Mouse (Mus musculus): ENCODE results near the gene Ppp6r3. TPM values are rescaled to one million over a fixed set of nuclear protein-coding genes. Genes with fewer than 3 reads are reported as not detected.

The Ppp6r3 gene
- polyA plus RNA-seq, 1 experiment from 2014 or later, result 54.4 TPM

DNA sequence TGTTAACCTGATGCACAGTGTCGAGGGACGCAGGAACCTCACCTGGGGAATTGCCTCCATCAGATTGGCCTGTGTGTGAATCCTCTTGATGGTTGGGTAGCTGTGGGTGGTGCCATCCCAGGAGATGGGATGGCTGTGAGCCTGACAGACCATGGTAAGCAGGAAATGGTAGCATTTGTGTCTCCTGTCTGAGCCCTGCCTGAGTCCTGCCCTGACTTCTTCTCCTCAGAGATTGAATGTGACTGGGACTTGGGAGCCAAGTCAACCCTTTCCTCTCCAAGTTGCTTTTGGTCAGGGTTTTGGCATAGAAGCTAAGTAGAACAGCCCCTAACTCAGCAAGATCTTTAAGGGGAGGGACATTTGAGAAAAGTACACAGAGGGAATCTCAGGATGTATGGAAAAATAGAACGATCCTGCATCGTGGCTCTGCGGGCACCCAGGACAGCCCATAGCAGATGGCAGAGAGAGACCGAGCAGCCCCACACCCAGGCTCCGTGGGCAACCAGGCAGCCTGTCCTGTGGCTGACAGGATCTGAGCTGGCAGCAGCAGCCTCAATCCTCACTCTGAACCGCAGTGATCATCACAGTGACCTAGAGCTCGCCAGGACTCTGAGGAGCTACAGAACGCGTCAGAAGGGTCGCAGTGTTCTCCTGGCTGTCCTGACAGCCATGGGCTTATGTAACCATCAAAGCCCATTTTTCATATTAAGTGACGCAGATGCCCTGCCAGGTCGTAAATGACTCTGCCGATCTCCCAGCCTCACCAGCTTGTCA, 147.3 kb downstream of the Ppp6r3 start:
- 79% methylated on average over 15 of the region's 15 CpGs for WGBS
- Histone ChIP-seq H3K36me3 (no peaks in the 10 kb centered on the region), H3K27me3 (replicated peaks) (no peaks in the 10 kb centered on the region), H3K4me3 (replicated peaks) (no peak overlapping the region), H3K9me3 (replicated peaks) (no peaks in the 10 kb centered on the region), H3K9ac (replicated peaks) (no peak overlapping the region), H3K4me2 (no peak overlapping the region), H3K27ac (replicated peaks) (no peak overlapping the region), H3K4me1 (no peaks in the 10 kb centered on the region; the same call in 1 of the 2 replicates)
- no peak for ATAC-seq (ENCODE audit: low FRiP score)

DNA sequence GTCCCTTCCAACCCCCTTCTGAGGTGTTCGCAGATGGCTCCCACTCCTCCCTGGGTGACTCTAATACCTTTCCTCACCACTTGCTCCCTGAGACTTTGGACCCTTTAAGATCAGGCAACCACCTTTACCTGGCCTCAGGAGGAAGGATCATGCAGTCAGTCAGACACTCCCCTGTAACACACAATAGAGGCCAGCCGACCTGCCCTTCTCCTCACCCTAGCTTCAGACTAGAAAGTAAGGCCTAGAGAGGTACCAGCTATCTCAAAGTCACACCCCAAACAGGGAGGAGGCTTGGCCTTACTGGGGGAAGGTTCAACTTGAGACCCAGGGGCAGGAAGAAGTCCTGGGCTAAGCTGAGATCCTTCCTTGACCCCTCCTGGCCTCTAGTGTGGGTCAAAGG, 151.3 kb downstream of the Ppp6r3 start:
- H3K4me3 ChIP-seq (replicated peaks), result no peak overlapping the region
- no peaks in the 10 kb centered on the region for H3K36me3 ChIP-seq
- H3K4me2 ChIP-seq, result no peak overlapping the region
- H3K27ac ChIP-seq (replicated peaks), result no peak overlapping the region
- ATAC-seq (ENCODE audit: low FRiP score), result no peak
- WGBS, result 83% methylated on average over 2 of the region's 2 CpGs
- no peak overlapping the region for H3K9ac ChIP-seq (replicated peaks)
- no peaks in the 10 kb centered on the region for H3K4me1 ChIP-seq
- H3K9me3 ChIP-seq (replicated peaks), result no peaks in the 10 kb centered on the region
- no peaks in the 10 kb centered on the region for H3K27me3 ChIP-seq (replicated peaks)

DNA sequence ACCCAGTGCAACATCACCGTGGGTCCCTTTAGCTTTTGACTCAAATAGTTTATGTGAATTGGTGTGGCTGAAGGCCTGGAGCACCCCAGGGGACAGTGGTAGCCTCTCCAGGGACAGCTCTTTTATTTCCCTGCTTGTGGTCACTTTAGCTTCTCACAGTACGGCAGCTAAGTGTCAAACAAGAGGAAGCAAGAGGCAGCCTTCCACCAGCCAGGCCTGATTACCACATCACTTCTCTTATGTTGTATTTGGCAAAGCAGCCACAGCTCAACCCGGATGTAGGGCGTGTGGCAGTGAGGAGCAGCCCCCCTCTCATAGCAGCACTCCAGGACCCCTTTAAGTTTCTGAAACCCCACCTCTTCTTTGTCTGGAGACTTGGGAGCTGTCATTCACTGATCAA, 152.6 kb downstream of the Ppp6r3 start:
- no peaks in the 10 kb centered on the region for H3K27me3 ChIP-seq (replicated peaks)
- H3K9me3 ChIP-seq (replicated peaks), result no peaks in the 10 kb centered on the region
- no peak overlapping the region for H3K4me3 ChIP-seq (replicated peaks)
- ATAC-seq (ENCODE audit: low FRiP score), result no peak
- 51% methylated on average over 4 of the region's 4 CpGs for WGBS
- H3K9ac ChIP-seq (replicated peaks), result no peak overlapping the region
- H3K4me1 ChIP-seq, result no peaks in the 10 kb centered on the region
- no peak overlapping the region for H3K27ac ChIP-seq (replicated peaks)
- no peak overlapping the region for H3K4me2 ChIP-seq
- H3K36me3 ChIP-seq, result no peaks in the 10 kb centered on the region

DNA sequence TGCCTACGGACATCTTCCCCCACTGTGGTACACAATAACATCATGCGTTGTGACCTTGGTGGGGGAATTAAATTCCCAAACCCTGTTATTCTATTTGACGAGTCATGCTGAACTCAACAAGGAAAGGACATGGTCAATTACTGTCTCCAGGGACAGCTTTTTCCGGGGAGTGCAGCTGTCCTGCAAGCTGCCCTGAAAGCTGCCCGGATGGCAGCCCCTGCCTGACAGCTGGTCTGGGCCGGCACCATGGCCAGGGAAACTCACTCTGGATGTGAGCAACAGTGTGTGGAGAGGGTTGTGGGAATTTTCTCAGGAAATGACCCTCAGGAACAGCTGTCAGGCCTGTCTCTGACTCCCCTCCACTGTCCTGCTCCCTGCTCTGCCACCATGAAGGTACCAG, 153.1 kb downstream of the Ppp6r3 start:
- WGBS, result 20% methylated on average over 6 of the region's 6 CpGs
- Histone ChIP-seq H3K9ac (replicated peaks) (no peak overlapping the region), H3K27ac (replicated peaks) (no peak overlapping the region), H3K27me3 (replicated peaks) (no peaks in the 10 kb centered on the region), H3K4me3 (replicated peaks) (no peak overlapping the region), H3K36me3 (no peaks in the 10 kb centered on the region), H3K4me1 (no peaks in the 10 kb centered on the region), H3K4me2 (no peak overlapping the region), H3K9me3 (replicated peaks) (no peaks in the 10 kb centered on the region)
- ATAC-seq (ENCODE audit: low FRiP score), result no peak

DNA sequence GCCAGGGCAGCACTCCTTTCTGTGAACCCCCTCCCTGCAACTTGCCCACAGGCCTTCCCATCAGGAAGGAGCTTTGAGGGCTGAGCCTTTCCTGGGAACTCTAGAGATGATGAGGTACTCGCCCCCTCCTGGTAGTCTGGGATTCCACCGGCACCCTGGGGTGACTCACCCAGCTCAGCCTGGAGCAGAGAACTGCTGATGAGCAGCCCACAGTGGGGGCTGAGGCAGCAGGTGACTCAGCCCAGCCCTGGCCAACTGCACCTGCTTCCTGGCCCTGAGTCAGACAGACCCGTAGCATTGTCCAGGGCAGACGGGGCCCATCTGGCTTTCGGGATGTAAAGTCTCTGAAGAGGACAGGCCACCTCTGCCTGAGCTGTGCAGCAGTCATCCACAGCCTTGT, 156.3 kb downstream of the Ppp6r3 start:
- Histone ChIP-seq H3K9ac (replicated peaks) (no peak overlapping the region), H3K27me3 (replicated peaks) (peaks cover 23% of the 10 kb centered on the region), H3K4me1 (peaks cover 5% of the 10 kb centered on the region), H3K9me3 (replicated peaks) (no peaks in the 10 kb centered on the region), H3K27ac (replicated peaks) (no peak overlapping the region), H3K4me3 (replicated peaks) (no peak overlapping the region), H3K4me2 (no peak overlapping the region), H3K36me3 (no peaks in the 10 kb centered on the region)
- ATAC-seq (ENCODE audit: low FRiP score), result no peak
- WGBS, result 51% methylated on average over 5 of the region's 5 CpGs

DNA sequence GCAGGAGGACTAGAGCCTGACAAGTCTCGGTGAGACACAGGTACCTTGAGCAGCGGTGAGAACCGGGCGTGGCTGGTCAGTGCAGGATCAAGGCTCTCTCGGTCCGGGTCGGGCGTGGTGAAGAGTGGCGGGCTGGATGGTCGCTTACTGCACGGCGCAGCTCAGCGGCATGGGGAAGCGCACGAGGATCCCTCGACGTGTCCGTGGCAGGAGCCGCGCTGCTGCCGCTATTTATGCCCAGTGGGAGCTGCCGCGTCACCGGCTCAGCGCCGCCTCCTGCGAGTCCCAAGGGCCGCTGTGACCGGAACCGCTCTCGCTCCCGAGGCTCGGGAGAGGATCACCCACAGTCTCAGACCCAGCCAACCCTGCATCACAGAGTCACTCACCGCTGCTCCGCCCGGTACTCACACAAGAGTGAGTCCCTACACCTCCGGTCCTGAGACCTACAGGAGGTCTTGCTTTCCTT, 161.2 kb downstream of the Ppp6r3 start, which contains the start of gene Gal:
Gene Gal (minus strand): TSS at position 277 of the 466 bp plus-strand sequence.
- no peaks in the 10 kb centered on the region for H3K9me3 ChIP-seq (replicated peaks)

DNA sequence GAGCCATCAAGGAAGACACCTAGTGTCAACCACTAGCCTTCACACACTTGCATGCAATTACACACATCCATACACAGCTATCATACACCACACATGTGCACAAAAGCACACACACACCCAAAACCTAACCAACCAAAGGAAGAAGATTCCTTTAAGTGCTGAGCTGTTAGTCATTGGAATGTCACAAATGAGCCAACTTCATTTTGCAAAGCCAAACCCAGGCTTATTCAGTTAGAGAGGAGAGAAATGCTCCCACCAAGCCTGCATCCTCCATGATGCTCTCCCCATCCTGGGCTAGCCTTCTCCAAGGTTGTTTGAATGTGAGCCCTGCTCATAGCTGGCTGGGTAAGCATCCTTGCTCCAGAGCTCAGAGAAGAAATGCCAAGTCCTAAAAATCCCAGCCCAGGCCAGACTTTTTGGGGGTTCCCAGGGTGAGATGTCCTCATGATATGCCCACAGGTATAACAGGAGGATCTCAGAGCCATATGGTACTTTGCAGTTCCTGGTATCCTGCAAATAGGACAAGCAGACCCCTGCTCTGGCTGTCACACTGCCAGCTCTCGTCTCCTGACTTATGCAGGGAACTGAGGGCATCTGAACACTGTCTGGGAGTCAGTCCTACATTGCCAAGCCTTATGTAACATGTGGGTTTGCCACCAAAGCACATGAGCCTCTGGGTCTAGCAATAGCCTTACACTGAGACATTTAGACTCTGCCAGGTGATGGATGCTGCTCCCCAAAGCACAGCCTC, 169.8 kb downstream of the Ppp6r3 start:
- H3K36me3 ChIP-seq, result no peaks in the 10 kb centered on the region
- H3K9ac ChIP-seq (replicated peaks), result no peak overlapping the region
- H3K9me3 ChIP-seq (replicated peaks), result no peaks in the 10 kb centered on the region
- H3K4me3 ChIP-seq (replicated peaks), result no peak overlapping the region
- ATAC-seq (ENCODE audit: low FRiP score), result no peak
- peaks cover 13% of the 10 kb centered on the region for H3K4me1 ChIP-seq
- no peaks in the 10 kb centered on the region for H3K27me3 ChIP-seq (replicated peaks)
- no peak overlapping the region for H3K4me2 ChIP-seq
- WGBS, result 64% methylated on average over 1 of the region's 1 CpGs
- H3K27ac ChIP-seq (replicated peaks), result no peak overlapping the region

More for the DNA sequence above, 161.2 kb downstream of the Ppp6r3 start, which contains the start of gene Gal:
- H3K4me1 ChIP-seq, result peaks cover 16% of the 10 kb centered on the region
- H3K9ac ChIP-seq (replicated peaks), result peak within 1 kb of the TSS; percentile 33
- peaks cover 48% of the 10 kb centered on the region for H3K27me3 ChIP-seq (replicated peaks)
- H3K36me3 ChIP-seq, result no peaks in the 10 kb centered on the region
- H3K4me2 ChIP-seq, result peak within 1 kb of the TSS; percentile 66
- 2% methylated on average over 37 of the region's 37 CpGs for WGBS
- no peak within 1 kb of the TSS for H3K27ac ChIP-seq (replicated peaks)
- peak within 1 kb of the TSS; percentile 35 for H3K4me3 ChIP-seq (replicated peaks)
- ATAC-seq (ENCODE audit: low FRiP score), result no peak

Other genes starting within 250 kb of the Ppp6r3 start
- gene Tesmin, start 186.9 kb downstream of the Ppp6r3 start, polyA plus RNA-seq (2015; fragmentation: Nextera tagmentation; extraction: Ambion mirVana), result 0.33 and 0.38 TPM in 2 replicates
- gene Gal, start 161.2 kb downstream of the Ppp6r3 start, polyA plus RNA-seq (2015; fragmentation: Nextera tagmentation; extraction: Ambion mirVana), result 39.2 and 47.3 TPM in 2 replicates
- 1.2 and 2.1 TPM in 2 replicates for gene Lrp5, start 110.8 kb upstream of the Ppp6r3 start, polyA plus RNA-seq (2015; fragmentation: Nextera tagmentation; extraction: Ambion mirVana)
- gene 1810055G02Rik, start 132.5 kb upstream of the Ppp6r3 start, polyA plus RNA-seq (2015; fragmentation: Nextera tagmentation; extraction: Ambion mirVana), result 35.1 and 36.5 TPM in 2 replicates
- 38.3 and 39.5 TPM in 2 replicates for gene Kmt5b, start 191.7 kb upstream of the Ppp6r3 start, polyA plus RNA-seq (2015; fragmentation: Nextera tagmentation; extraction: Ambion mirVana)

All from neural tube, embryonic 15.5 days (tissue).